Mouse (Mus musculus) left cerebral cortex, adult 2 months (tissue): ENCODE data around the gene Foxn3. TPM values are rescaled to one million over a fixed set of nuclear protein-coding genes. Genes with fewer than 3 reads are reported as not detected.

ENCODE experiments used
- DNase-seq, 2 experiments: peaks; one replicate each; pipeline ENCODE4 v3.0.0; 2021 to 2022; ENCODE audit warnings: low spot score in 2 of 2, mixed read lengths in 1 of 2; ENCODE audit errors: extremely low spot score in 1 of 2
- H3K27ac ChIP-seq: fragments of 200-600 bp; 2 replicates; pipeline ENCODE4 v1.8.1; 2022
- H3K4me3 ChIP-seq: fragments of 200-600 bp; 2 replicates; pipeline ENCODE4 v1.8.1; 2022
- CTCF ChIP-seq: fragments of 200-600 bp; IDR thresholded peaks from 2 replicates; pipeline ENCODE4 v1.8.1; 2022; ENCODE audit warnings: antibody characterized with exemption, mild to moderate bottlenecking, moderate library complexity
- intact Hi-C: fragments of 180-260 bp; cut with DNase I; formaldehyde crosslinking; loops from one replicate; pipeline ENCODE4 v1.15.1; 2025
- total RNA-seq, 2 experiments: library from RNA; stranded (reverse); gene quantifications; 2 replicates each; pipeline ENCODE4 v1.2.3; 2021

The Foxn3 gene
- total RNA-seq, 2 experiments from 2014 or later = 52.4 to 57.4 TPM

DNA sequence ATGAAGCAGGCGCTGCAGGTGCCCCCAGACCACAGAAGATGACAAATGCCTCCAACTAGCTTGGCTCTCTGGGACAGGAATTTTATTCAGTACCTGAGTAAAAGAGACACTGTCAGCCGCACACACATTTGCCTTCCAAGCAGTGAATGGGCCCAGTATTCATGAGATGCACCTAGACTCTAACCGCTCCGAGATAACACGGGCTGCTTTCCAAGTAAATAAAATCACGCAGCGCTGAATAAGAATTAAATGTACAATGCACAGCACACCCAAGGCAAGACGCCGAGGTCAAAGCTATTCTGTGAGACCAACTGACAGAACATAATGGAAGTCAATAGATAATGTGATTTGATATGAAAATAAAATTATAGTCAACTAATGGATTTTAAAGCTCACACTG lies 229.4 kb downstream of the Foxn3 start:
- H3K4me3 ChIP-seq = no peak overlapping the region
- no peak for DNase-seq
- TF ChIP-seq CTCF = no peak
- no peak overlapping the region for H3K27ac ChIP-seq
- intact Hi-C loops = loop anchor here (5.0 kb wide), 1 partner anchor 58 kb away; no protein-coding TSS in a partner anchor

DNA sequence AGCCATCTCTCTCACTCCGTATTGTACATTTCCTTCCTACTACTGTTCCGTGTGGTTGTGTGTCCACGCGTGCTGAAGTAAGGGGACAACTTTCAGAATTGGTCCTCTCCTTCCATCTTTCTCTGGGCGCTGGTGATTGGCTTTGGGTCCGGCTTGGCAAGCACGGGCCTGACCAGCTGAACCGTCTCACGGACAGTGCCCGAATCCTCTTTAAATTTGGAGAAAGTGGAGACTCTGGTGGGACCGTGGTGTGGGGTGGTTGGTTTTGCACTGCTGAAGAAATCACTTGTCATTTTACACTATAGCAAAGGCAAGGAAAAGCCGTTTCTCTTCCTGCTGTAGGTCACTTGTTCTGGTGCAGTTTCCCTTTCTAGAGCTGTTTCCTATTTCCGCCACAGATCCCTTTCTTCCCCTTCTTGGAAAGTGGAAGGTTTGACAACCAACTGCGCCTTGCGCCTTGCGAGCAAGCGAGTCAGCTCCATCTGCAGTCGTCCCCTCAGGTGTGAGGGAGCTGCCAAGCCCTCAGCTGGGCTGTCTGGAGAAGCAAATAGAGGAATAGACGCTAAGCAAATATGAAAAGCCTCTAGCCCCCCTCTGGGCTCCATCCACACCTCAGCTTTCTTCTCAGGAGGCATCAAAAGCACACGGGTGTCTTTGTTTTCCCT lies 229.9 kb downstream of the Foxn3 start:
- no peak overlapping the region for H3K27ac ChIP-seq
- no peak for TF ChIP-seq CTCF
- DNase-seq = no peak
- H3K4me3 ChIP-seq = no peak overlapping the region
- intact Hi-C loops = loop anchor here (5.0 kb wide), 1 partner anchor 59 kb away; no protein-coding TSS in a partner anchor

DNA sequence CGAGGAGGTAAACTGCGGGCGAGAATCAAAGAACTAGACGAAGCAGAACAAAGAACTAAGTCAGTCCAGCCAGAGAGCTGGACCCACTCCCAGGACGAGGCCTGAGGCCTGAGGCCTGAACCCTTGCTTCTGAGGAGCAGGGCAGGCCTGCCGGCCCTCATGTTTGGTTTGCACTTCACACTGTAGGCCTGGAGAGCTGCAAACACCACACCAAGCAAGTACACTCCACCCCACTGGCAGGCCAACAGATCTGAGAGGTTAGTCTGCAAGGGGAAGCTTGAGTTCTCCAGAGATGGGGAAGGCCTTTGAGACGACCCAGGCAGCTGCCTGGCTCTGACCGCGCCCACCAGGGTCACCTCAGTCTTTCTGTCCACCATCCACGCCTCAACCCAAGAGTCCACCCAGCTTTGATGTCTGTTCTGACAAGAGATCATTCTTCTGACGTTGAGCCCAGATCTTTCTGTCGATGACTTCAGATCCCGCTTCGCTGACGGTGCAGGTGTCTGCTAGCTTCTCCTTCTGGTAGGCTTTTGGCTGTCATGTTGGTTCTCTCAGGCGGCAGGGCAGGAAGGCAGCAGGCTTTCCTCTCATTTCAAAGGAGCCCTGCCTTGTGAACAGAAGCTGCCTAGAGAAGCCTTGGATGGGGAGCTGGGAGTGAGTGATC lies 231.1 kb downstream of the Foxn3 start:
- Histone ChIP-seq H3K27ac (no peak overlapping the region), H3K4me3 (no peak overlapping the region)
- intact Hi-C loops = loop anchor here (5.0 kb wide), 1 partner anchor 60 kb away; no protein-coding TSS in a partner anchor
- no peak for TF ChIP-seq CTCF
- DNase-seq = no peak

DNA sequence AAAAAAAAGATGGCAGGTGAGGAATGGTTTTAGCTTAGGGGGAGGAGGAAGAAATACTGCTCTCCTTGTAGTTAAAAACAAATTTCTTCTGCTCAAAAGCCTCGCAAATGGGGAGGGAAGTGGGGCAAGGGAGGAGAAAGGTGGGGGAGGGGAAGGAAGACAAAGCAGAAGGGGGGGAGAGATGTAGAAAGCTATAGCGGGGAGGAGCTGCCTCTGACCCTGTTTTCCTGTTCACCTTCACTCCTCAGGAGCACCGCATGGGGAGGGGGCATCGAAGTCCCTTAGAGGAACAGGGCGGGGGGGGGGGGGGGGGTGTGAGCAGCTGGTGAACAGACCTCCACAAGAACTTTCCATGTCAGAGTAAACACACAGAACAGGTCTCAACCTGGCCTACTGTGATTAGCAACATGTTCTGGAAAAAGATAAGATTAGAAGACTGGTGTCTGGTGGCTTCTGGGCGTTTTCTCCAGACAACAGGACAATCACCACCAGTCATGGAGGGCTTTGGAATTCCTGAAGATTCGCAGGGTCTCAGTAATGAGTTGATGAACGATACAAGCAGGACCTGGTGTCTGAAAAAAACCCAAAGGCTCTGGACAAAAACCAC lies 231.9 kb downstream of the Foxn3 start:
- intact Hi-C loops = loop anchor here (5.0 kb wide), 1 partner anchor 61 kb away; no protein-coding TSS in a partner anchor
- DNase-seq = no peak
- H3K4me3 ChIP-seq = no peak overlapping the region
- no peak overlapping the region for H3K27ac ChIP-seq
- TF ChIP-seq CTCF = no peak

DNA sequence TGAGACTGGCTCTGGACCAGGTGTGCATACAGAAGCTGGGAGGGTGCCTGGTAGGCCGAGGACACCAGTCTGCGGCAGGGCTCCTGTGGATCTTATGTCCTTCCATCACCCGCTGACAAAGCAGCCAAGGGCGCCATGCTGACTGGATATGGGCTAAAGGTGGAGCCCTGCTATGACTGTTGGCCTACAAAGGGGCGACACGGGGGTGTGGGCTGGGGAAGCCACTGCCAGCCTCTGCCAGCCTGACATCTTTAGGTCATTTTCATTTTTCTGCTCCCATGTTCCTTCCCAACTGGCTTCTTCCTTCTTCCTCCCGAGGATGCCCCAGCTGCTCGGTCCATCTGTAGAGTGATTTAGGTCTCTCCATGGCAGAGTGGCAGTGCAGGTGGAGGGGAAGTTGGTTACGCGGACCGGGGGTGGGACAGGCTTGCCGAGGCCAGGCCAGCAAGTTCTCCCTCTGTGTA lies 232.5 kb downstream of the Foxn3 start:
- Histone ChIP-seq H3K4me3 (no peak overlapping the region), H3K27ac (no peak overlapping the region)
- DNase-seq = no peak
- no peak for TF ChIP-seq CTCF
- intact Hi-C loops = loop anchor here (5.0 kb wide), 1 partner anchor 61 kb away; no protein-coding TSS in a partner anchor

DNA sequence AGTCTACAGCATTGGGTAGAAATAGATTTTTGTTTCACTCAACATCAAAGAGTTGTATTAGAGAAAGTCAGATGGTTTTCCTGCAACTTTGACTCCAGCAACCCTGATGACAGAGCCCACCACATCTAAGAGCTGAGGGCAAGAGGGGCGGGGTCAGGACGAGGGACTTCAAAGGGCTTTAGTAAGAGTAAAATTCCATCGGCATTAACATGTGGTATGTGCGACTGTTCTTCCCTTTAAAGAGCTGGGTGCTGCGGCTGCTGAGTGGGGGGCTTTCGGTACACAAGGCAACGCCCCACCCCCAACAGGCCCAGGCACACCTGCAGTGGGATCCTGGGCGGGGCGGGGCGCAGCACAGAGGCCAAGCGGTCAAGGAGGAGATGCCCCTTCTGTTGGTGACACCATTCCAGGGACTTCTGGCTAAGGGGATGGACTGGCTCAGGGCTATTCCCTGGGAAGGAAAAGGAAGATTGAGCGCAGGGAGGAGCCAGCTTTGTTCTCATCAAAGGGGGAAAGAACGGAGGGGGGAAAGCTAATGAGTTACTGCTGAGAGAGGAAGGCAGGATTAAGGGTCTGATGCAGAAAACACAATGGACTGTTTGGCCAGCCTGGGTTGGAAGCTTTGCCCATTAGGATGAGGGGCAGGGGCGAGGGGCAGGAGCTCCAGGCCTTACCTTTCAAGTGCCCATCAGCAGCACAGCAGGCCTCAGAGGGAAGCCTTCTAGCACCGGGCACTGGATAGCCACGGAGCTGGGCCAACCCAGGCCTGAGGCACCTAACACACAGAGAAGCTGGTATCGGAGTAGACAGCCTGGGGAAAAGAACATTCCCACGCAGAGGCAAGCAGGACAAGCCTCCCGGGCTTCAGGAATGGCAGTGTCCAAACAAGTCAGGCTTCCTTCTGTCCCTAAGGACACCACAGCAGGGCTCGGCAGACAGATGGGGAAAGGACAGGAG lies 233.8 kb downstream of the Foxn3 start:
- intact Hi-C loops = loop anchor here (5.0 kb wide), 1 partner anchor 63 kb away; no protein-coding TSS in a partner anchor
- Histone ChIP-seq H3K27ac (no peak overlapping the region), H3K4me3 (no peak overlapping the region)
- no peak for TF ChIP-seq CTCF
- no peak for DNase-seq

DNA sequence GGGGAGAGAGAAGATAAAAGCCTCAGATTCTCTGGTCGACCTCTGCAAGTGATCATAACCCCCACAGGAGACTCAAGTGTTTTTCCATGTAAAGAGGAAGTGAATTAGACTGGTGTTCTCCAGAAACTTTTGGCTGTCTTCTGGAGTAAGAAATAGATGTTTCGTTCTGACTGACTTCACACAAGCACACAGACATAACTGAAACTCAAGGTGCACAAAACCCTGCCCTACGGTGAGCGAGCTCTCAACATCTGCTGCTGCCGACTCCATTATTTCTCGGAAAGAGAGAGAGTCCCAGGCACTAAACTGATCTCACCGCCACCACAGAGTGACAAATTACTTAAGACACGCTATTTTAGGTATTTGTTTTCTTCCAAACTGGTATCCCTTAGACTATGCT lies 237.2 kb downstream of the Foxn3 start:
- H3K27ac ChIP-seq = no peak overlapping the region

DNA sequence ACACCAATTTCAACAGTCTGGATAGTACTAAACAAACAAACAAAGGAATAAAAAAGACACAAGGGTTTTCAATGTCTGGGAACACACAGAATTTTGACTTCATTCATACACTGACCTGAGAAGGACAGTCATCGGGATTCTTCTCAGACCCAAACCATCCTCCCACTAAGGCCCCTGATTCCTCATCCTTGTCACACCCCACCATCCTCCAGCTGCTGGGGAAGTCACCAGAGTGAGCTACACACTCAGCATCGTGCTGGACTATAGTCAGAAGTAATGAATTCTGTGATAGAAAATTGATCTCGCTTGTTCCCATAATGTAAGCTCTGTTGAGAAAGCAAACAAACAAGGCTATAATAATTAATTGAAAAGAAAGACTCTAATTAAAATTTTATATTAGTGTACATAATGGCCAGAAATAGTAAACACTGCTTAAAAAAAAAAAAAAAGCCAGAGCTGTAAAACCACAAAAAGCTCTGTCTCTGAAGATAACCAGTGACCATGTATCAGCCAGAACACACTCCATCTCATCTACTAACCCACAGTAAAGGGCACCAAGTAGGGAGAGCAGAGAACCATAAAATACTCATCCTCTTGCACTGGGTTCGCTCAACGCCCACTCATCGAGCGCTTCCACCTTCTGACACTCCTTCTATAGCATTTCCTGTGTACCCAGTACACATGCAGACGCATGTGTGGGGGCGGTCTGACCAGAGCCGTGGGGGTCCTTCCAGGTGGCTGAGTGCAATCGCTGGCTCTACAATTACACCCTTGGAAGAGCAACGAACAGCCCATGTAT lies 241.6 kb downstream of the Foxn3 start:
- Histone ChIP-seq H3K4me3 (no peak overlapping the region), H3K27ac (no peak overlapping the region)
- TF ChIP-seq CTCF = no peak
- intact Hi-C loops = no loop called here
- DNase-seq = no peak

More for the DNA sequence above, 237.2 kb downstream of the Foxn3 start:
- intact Hi-C loops = no loop called here
- no peak for TF ChIP-seq CTCF
- no peak for DNase-seq
- no peak overlapping the region for H3K4me3 ChIP-seq

DNA sequence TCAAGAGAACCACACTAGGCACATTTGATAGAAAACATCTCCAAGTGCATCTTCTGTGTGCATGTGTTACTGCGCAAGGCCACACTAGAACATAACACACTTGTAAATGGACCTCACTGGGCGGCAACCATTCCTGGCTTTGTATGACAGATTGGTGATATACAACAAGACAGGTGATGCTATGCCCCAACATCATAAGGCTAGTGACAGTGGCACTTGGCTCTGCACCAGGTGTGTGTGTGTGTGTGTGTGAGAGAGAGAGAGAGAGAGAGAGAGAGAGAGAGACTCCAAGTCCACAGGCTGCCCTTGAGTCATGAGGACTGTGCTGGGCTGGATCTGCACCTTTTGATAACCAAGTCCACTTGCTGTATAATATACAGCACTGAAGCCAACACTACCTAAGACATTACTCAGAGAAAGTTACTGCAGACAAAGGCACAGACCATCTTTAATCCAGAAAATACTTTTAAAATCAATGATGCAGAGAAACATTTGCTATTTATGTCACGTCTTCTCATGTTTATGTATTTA lies 242.4 kb downstream of the Foxn3 start:
- H3K4me3 ChIP-seq = no peak overlapping the region
- no peak for DNase-seq
- no peak overlapping the region for H3K27ac ChIP-seq
- no peak for TF ChIP-seq CTCF
- intact Hi-C loops = no loop called here

DNA sequence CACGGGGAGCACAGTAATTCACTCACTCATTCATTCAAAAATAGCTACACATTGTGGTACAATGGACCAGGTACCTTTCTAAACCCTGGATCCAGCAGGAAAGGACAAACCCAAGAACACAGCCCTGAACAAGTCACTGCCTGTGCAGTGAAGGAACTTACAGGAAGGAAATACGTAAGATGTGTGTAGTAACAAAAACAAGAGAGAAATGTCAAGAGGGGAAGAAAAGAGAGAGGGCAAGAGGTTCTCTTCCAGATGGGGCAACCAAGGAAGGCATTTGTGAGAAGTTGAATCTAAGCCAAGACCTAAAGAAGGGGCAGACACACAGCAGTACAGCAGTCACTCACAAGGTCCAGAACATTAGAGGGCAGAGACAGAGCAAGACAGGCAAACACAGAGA lies 243.5 kb downstream of the Foxn3 start:
- intact Hi-C loops = no loop called here
- H3K27ac ChIP-seq = no peak overlapping the region

More for the DNA sequence above, 243.5 kb downstream of the Foxn3 start:
- no peak overlapping the region for H3K4me3 ChIP-seq
- DNase-seq = no peak
- no peak for TF ChIP-seq CTCF
